Mouse (Mus musculus) midbrain, embryonic 11.5 days (tissue): ENCODE measurements around the gene Slc47a2. TPM values are rescaled to one million over a fixed set of nuclear protein-coding genes. Genes with fewer than 3 reads are reported as not detected.

Experiments
- ATAC-seq: fragments of 200-750 bp; cut with Nextera tagmentation; 2 replicates; pipeline ENCODE4 v1.8.0; 2017; ENCODE audit warnings: moderate TSS enrichment, moderate library complexity; ENCODE audit not compliant: low FRiP score
- DNase-seq: peaks from one replicate; pipeline ENCODE4 v3.0.0; 2015; ENCODE audit warnings: low spot score; ENCODE audit errors: missing footprints
- H3K27ac ChIP-seq: fragments of 300-500 bp; sonication (generic); 2 replicates; pipeline ENCODE4 v1.5.1; 2014; ENCODE audit warnings: low read depth, low read length
- H3K27me3 ChIP-seq: fragments of 300-500 bp; sonication (generic); 2 replicates; pipeline ENCODE4 v1.6.1; 2014; ENCODE audit warnings: mild to moderate bottlenecking, low read length, moderate library complexity, mixed read lengths; ENCODE audit not compliant: control insufficient read depth, insufficient read depth
- H3K36me3 ChIP-seq: fragments of 300-500 bp; sonication (generic); 2 replicates; pipeline ENCODE4 v1.6.1; 2014; ENCODE audit warnings: mild to moderate bottlenecking, low read length, moderate library complexity, mixed read lengths; ENCODE audit not compliant: control insufficient read depth, insufficient read depth
- H3K4me1 ChIP-seq: fragments of 300-500 bp; sonication (generic); 2 replicates; pipeline ENCODE4 v1.6.1; 2014; ENCODE audit warnings: low read length; ENCODE audit not compliant: control insufficient read depth, insufficient read depth
- H3K4me2 ChIP-seq: fragments of 300-500 bp; sonication (generic); 2 replicates; pipeline ENCODE4 v1.6.1; 2014; ENCODE audit warnings: mild to moderate bottlenecking, moderate library complexity
- H3K4me3 ChIP-seq: fragments of 300-500 bp; sonication (generic); 2 replicates; pipeline ENCODE4 v1.5.1; 2014; ENCODE audit warnings: low read depth, low read length
- H3K9ac ChIP-seq: fragments of 300-500 bp; sonication (generic); 2 replicates; pipeline ENCODE4 v1.6.1; 2014; ENCODE audit warnings: low read length
- H3K9me3 ChIP-seq: fragments of 300-500 bp; sonication (generic); 2 replicates; pipeline ENCODE4 v1.6.1; 2016; ENCODE audit warnings: low read length; ENCODE audit not compliant: control insufficient read depth
- WGBS: fragments of 180-500 bp; shearing (Covaris S2); extraction: QIAGEN DNeasy Blood & Tissue Kit; methylation state at CpG from one replicate; pipeline ENCODE4 v1.1.7; 2014; 5-methylcytosine and 5-hydroxymethylcytosine counted together
- polyA plus RNA-seq: library from polyadenylated mRNA; unstranded; fragments of >200 nt; fragmentation: Nextera tagmentation; extraction: Ambion mirVana; gene quantifications from 2 replicates; pipeline ENCODE4 v1.2.1, GENCODE M21; 2014

Slc47a2 gene
- polyA plus RNA-seq, 1 experiment from 2014 or later = not detected

GRCm38 (mm10) chr11:61278445-61279077, 64.1 kb downstream of the Slc47a2 start:
- H3K27me3 ChIP-seq = no peaks in the 10 kb centered on the region
- H3K4me2 ChIP-seq = no peak overlapping the region
- no peak overlapping the region for H3K4me3 ChIP-seq
- WGBS = 83% methylated on average over 8 of the region's 8 CpGs
- no peaks in the 10 kb centered on the region for H3K4me1 ChIP-seq
- H3K9me3 ChIP-seq = no peaks in the 10 kb centered on the region
- no peak overlapping the region for H3K27ac ChIP-seq
- no peak for DNase-seq
- no peaks in the 10 kb centered on the region for H3K36me3 ChIP-seq
- H3K9ac ChIP-seq = no peak overlapping the region
- no peak for ATAC-seq

- no peaks in the 10 kb centered on the region for H3K9me3 ChIP-seq
- H3K9ac ChIP-seq = no peak overlapping the region
- H3K27ac ChIP-seq = no peak overlapping the region
- no peak overlapping the region for H3K4me2 ChIP-seq
- no peaks in the 10 kb centered on the region for H3K36me3 ChIP-seq
- no peaks in the 10 kb centered on the region for H3K4me1 ChIP-seq
- ATAC-seq (no peak), DNase-seq (no peak)
- H3K27me3 ChIP-seq = no peaks in the 10 kb centered on the region
- 87% methylated on average over 2 of the region's 2 CpGs for WGBS
- H3K4me3 ChIP-seq = no peak overlapping the region
These were observed 64.7 kb downstream of the Slc47a2 start for GRCm38 (mm10) chr11:61277937-61278336.

- Histone ChIP-seq H3K9ac (no peak overlapping the region), H3K4me3 (no peak overlapping the region), H3K9me3 (no peaks in the 10 kb centered on the region), H3K4me2 (no peak overlapping the region), H3K27me3 (no peaks in the 10 kb centered on the region), H3K27ac (no peak overlapping the region), H3K4me1 (no peaks in the 10 kb centered on the region), H3K36me3 (no peaks in the 10 kb centered on the region)
- ATAC-seq (no peak), DNase-seq (no peak)
- WGBS = 75% methylated on average over 3 of the region's 3 CpGs
These were observed 66.2 kb downstream of the Slc47a2 start for GRCm38 (mm10) chr11:61276482-61276881.

GRCm38 (mm10) chr11:61275106-61275505, 67.6 kb downstream of the Slc47a2 start:
- no peaks in the 10 kb centered on the region for H3K9me3 ChIP-seq
- H3K27ac ChIP-seq = no peak overlapping the region
- DNase-seq (no peak), ATAC-seq (no peak)
- no peaks in the 10 kb centered on the region for H3K36me3 ChIP-seq
- no peaks in the 10 kb centered on the region for H3K4me1 ChIP-seq
- H3K9ac ChIP-seq = no peak overlapping the region
- H3K27me3 ChIP-seq = no peaks in the 10 kb centered on the region
- no peak overlapping the region for H3K4me2 ChIP-seq
- 81% methylated on average over 8 of the region's 8 CpGs for WGBS
- no peak overlapping the region for H3K4me3 ChIP-seq

GRCm38 (mm10) chr11:61274421-61274820, 68.2 kb downstream of the Slc47a2 start:
- no peaks in the 10 kb centered on the region for H3K36me3 ChIP-seq
- H3K9me3 ChIP-seq = no peaks in the 10 kb centered on the region
- no peaks in the 10 kb centered on the region for H3K4me1 ChIP-seq
- H3K27ac ChIP-seq = no peak overlapping the region
- no peak overlapping the region for H3K9ac ChIP-seq
- WGBS = 94% methylated on average over 1 of the region's 1 CpGs
- DNase-seq (no peak), ATAC-seq (no peak)
- no peak overlapping the region for H3K4me3 ChIP-seq
- no peaks in the 10 kb centered on the region for H3K27me3 ChIP-seq
- H3K4me2 ChIP-seq = no peak overlapping the region

- DNase-seq = no peak
- H3K27me3 ChIP-seq = no peaks in the 10 kb centered on the region
- H3K4me3 ChIP-seq = no peak overlapping the region
- ATAC-seq = no peak
- H3K9me3 ChIP-seq = no peaks in the 10 kb centered on the region
- H3K4me1 ChIP-seq = no peaks in the 10 kb centered on the region
- H3K36me3 ChIP-seq = no peaks in the 10 kb centered on the region
- no peak overlapping the region for H3K9ac ChIP-seq
- 82% methylated on average over 2 of the region's 2 CpGs for WGBS
- H3K27ac ChIP-seq = no peak overlapping the region
- no peak overlapping the region for H3K4me2 ChIP-seq
These were observed 68.7 kb downstream of the Slc47a2 start for GRCm38 (mm10) chr11:61273928-61274327.

- Histone ChIP-seq H3K27me3 (no peaks in the 10 kb centered on the region; the same call in 1 of the 2 replicates), H3K36me3 (no peaks in the 10 kb centered on the region), H3K9me3 (no peaks in the 10 kb centered on the region), H3K4me2 (no peak overlapping the region), H3K27ac (no peak overlapping the region), H3K4me3 (no peak overlapping the region), H3K9ac (no peak overlapping the region), H3K4me1 (no peaks in the 10 kb centered on the region; the same call in 1 of the 2 replicates)
- no peak for ATAC-seq
- DNase-seq = no peak
These were observed 71.0 kb downstream of the Slc47a2 start for GRCm38 (mm10) chr11:61271612-61272011.

GRCm38 (mm10) chr11:61270406-61270805, 72.3 kb downstream of the Slc47a2 start:
- ATAC-seq (no peak), DNase-seq (no peak)
- Histone ChIP-seq H3K4me1 (peaks cover 3% of the 10 kb centered on the region), H3K4me3 (no peak overlapping the region), H3K27me3 (no peaks in the 10 kb centered on the region; the same call in 1 of the 2 replicates), H3K4me2 (no peak overlapping the region), H3K9ac (no peak overlapping the region), H3K36me3 (no peaks in the 10 kb centered on the region), H3K9me3 (no peaks in the 10 kb centered on the region), H3K27ac (no peak overlapping the region)
- 84% methylated on average over 5 of the region's 5 CpGs for WGBS

GRCm38 (mm10) chr11:61268626-61269349, 73.9 kb downstream of the Slc47a2 start:
- Histone ChIP-seq H3K4me3 (no peak overlapping the region), H3K9me3 (no peaks in the 10 kb centered on the region), H3K27ac (no peak overlapping the region), H3K9ac (no peak overlapping the region), H3K4me2 (no peak overlapping the region), H3K27me3 (no peaks in the 10 kb centered on the region; the same call in 1 of the 2 replicates), H3K36me3 (no peaks in the 10 kb centered on the region), H3K4me1 (peaks cover 3% of the 10 kb centered on the region)
- WGBS = 90% methylated on average over 6 of the region's 6 CpGs
- DNase-seq (no peak), ATAC-seq (no peak)
